Mouse (Mus musculus) heart, adult 11 months (tissue): Measurements from ENCODE around the gene Cgref1.

ENCODE experiments used
- DNase-seq: peaks from one replicate; pipeline ENCODE4 v3.0.0; 2022

Gene Cgref1

GRCm38 (mm10) chr5:30944956-30945781, at the start of gene Cgref1:
TSS of gene Cgref1 (minus strand) at chr5:30945591.
- peak; percentile 95 for DNase-seq

DNA sequence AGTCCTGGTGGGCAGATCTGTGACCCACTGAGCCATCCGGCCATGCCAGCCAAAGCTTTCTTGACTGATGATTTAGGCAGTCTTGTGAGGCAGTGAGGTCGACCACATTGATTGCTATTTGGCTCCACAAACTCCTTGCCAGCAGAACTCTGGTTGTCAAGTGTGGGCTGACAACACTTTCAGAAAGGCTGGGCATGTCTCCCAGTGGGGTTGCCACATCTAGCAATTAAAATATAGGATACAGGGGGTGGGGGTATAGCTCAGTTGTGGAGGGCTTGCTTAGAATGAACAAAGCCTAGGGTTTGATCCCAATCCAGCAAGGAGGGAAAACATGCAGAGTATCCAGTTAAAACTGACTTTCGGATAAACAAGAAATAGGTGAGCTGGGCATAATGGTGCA, 48.7 kb upstream of the Cgref1 start:
- peak; percentile 68 for DNase-seq

DNA sequence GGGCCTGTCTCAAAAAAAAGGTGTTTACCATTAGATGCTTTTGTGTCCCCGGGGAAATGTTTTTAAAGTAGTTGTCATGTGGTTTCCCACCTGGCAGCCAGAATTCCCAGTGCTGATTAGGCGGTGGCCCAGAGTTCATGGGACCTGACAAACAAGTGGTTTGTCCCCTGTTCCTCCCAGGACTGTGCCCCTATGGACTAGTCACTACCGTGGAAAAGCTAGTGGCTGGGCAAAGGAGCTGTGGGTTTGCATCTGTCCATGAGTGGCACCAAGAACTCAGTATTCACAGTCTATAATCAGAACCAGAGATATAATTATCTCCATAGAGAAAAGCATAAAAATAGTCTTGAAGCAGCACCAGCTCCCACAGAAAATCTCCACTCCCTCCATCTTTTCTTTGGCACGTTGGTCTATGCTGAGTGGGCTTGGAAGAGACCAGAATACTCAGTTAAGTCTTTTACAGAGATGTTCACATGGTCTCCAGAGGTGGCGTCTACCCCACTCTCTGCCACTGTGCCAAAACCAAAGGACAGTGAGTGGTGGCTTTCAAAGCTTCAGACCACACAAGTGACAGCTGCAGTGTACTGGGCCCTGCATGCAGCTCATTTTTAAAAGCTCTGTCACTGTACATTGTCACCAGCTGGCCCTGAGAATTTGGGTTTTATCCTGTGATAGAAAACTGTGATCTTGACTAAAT, 47.7 kb upstream of the Cgref1 start:
- no peak for DNase-seq

- no peak for DNase-seq
These were observed 37.0 kb upstream of the Cgref1 start for GRCm38 (mm10) chr5:30982357-30982756.

GRCm38 (mm10) chr5:30974870-30975656, 29.7 kb upstream of the Cgref1 start:
- peak; percentile 97 for DNase-seq

GRCm38 (mm10) chr5:30969440-30969839, 24.0 kb upstream of the Cgref1 start:
- peak; percentile 94 for DNase-seq

- DNase-seq, result peak; percentile 98
These were observed 23.0 kb upstream of the Cgref1 start, which contains the start of gene Tcf23 for GRCm38 (mm10) chr5:30968416-30968815. TSS of gene Tcf23 (plus strand) at chr5:30968662.

DNA sequence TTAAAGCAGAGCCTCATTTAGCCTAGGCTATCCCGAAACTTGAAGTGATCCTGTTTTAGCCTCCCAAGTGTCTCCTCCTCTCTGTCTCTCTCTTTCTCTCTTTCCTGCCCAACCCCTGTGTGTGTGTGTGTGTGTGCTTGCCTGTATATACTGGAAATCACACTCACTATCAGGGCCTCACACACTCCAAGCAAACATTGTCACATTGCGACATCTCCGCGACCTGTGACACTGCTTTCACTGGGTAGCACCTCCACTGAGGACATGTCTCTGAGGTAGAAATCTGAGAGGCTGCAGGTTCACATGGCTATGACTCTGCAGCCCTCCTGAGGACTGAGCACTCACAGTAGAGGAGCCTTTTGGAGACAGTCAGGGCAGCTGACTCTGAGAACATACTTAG, 20.8 kb upstream of the Cgref1 start:
- no peak for DNase-seq

DNA sequence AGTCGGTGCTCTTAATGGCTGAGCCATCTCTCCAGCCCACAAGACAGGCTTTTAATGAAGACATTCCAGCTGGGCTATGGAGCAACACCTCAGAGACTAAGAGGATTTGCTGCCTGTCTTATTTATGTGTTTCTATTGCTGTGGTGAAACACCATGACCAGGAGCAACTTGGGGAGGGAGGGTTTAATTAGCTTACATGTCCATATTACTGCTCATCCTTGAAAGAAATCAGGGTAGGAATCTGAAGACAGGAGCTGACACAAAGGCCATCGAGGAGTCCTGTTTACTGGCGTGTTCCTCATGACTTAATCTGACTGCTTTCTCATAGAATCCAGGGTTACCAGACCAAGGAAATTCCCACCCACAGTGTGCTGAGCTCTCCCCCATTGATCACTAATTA, 18.5 kb upstream of the Cgref1 start:
- no peak for DNase-seq

DNA sequence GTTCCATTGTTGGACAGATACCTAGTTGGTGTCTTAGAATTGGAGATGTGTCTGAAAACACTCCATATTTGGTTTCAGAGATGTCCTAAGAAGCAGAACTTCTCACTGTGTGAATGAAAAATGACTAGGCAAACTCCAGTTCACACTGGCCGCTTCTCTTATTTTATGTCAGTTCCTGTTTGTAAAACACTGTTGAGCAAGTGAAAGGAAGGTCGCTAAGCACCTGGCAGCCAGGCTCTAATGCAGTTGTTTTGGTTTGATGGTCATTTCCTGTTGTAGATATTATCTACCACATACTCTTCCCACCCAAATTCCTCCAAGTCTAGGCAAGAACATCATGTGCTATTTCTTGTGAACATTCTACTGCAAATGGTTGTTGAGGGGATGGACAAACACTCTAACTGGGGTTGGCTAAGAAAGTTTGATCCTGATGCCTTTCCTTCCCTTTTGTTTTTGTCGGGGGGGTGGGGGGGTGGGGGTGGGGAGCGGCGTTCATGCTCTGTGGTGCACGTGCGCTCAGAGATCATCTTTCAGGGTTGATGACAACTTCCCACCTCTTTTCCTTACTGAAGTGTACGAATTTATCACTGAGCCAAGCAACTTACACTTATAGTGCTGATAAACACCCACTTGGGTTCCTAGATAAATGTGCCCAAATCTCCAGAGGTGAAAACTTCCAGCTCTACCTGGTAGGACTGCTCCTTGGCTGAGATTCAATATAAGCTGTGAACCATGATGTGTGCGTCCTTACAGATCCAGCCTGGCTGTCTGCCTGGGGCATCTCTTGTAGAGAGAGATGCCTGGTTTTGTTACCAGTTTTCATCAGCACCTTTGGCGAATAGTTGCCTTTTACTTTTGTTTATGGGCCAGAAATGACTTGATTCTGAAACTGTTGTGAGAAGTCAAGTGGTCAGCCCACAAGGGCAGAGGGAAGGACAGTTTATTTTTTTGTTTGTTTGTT, 16.4 kb upstream of the Cgref1 start:
- peak; percentile 95 for DNase-seq

DNA sequence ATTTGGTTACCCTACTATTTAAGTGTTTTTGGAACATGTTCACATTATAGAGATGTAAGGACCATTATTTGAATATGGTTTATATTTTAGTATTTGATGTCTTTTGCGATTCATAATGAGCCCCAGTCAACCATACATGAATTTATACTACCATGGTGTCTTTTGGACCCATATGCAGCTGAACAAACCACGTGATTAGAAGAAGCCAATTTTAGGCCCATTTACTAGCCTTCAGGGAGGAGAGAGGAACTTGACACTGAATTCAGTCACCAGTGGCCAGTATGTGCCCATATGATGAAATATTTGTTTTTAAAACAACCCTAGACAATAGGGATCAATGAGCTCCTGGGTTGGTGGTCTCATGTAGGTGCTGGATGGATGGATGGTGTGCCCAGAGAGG, 15.4 kb upstream of the Cgref1 start:
- no peak for DNase-seq

GRCm38 (mm10) chr5:30959966-30960501, 14.6 kb upstream of the Cgref1 start, which contains the start of gene Preb:
TSS of gene Preb (minus strand) at chr5:30960361.
- peak; percentile 100 for DNase-seq

GRCm38 (mm10) chr5:30959198-30959854, 13.9 kb upstream of the Cgref1 start:
- DNase-seq, result no peak

DNA sequence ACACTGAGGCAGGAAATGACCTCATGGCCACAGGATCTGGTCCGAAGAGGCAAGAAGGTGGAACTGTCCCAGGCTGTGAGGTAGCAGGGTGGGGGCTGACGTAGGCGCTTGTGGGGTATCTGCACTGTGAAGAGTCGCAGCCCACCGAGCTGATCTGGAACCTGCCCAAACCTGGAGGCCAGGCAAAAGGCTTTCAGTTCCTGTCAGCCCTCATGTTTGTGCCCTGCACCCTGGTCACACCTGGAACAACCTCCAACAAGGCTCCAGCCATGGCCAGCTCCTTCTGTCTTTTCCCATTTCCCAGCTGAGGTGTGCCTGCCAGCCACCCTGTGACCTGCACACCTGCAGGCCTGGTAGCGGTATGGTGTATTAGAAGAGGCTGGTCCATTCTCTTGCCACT, 12.5 kb upstream of the Cgref1 start:
- peak; percentile 91 for DNase-seq

DNA sequence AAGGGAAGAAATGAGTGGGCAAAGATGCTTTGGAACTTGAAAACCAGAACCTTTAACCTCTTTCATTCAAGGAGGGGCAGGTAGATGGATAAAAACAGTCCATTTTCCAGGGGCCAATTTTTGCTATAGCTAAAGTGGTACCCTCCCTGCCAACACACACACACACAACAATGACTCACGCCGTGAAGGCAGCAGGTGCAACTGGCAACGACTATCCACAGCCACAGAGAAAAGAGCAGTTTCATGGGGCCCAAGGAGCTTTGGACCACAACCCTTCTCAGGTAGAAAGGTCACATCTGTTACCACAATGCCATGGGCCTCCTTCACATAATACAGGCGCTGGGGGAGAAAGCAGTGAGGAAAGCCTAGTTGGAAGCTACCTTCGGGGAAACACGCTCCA, 10.4 kb upstream of the Cgref1 start:
- no peak for DNase-seq

- no peak for DNase-seq
These were observed 9.2 kb upstream of the Cgref1 start for GRCm38 (mm10) chr5:30954556-30954955.

DNA sequence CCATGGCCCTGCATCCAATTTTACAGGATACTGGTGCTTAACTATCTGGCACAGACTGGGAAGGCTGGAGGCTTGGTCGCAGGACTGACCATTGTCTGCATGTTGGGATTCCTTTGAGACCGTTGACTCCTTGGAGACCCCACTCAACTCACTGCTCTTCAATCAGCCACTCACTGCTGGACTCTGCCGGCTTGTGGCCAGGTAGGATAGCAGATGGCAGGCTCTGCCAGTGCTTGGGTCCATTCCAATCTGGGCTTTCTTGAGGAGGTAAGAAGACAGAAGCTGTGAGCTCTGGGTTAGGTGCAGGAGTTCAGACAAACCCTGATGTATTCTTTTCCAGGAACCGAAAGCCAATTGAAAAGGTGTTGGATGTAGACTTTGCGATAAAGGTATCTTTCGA, 8.7 kb upstream of the Cgref1 start:
- peak; percentile 91 for DNase-seq

DNA sequence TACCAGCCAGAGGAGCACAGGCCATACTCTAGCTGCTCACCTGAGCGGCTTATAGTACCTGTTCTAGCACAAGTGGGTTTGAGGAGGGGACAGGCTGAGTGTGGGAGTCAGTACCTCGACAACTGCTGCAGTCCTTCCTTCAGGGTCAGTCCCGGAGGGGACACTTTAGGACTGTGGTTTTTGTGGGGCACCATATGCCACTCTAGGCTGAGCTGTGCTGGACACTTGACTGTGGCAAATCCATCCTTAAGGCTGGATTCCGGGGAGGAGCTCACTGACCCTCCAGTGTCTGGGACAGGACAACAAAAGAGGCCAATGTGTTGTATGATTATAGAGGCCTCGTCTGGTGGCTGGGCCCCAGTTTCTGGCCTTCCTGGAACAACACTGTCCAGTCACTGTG, 7.2 kb upstream of the Cgref1 start:
- peak; percentile 88 for DNase-seq

GRCm38 (mm10) chr5:30951706-30952105, 6.3 kb upstream of the Cgref1 start:
- peak; percentile 94 for DNase-seq

DNA sequence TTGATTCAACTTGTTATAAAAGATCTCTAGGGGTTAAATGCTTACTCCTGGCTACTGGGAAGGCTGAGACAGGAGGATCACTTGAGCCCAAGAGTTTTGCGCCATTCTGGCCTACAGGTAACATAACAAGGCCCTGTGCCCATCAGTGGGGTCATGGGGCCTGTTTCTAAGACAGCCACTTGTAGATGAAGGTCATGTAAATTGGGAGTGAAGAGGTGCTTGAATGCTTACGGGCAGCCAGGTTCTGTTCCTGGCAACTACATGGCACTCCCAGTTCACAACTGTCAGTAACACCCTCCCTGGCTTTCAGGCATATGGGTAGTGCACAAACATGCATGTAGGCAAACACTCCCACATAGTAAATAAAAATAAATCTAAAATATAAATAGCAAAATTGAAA, 5.5 kb upstream of the Cgref1 start:
- peak; percentile 95 for DNase-seq

DNA sequence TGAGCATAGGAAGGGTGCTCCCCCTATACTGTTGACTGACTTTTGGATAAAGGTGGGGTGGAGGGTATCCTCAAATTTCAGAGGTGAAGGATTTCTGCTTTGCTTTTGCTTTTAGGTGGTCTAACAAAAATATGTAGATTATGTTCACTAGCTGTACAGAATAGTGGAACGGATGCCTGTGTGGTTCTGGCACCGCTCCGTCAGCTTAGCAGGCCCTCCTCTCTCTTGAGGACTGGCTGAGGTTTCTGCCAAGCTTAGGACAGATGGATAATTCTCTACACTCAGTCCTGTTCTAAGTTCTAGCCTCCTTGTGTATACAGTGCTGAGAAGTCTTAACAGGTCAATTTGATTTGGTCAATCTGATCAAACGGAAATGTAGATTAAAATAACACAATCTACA, 5.1 kb upstream of the Cgref1 start:
- DNase-seq, result peak; percentile 92
